Mouse (Mus musculus) A20 (cell line): ENCODE measurements around the gene Sult1b1.
A peak's percentile ranks its signal among the peaks of the same experiment; 100 is the strongest.
"Not testable (repeated sequence)": the region's sequence is repeated elsewhere in the genome, so short reads cannot be mapped to it uniquely, and the experiment has no call there.

Source experiments
- DNase-seq: peaks from one replicate; pipeline ENCODE4 v3.0.0-alpha.2; 2011; ENCODE audit warnings: low read depth, low spot score

Sult1b1 gene

GRCm38 (mm10) chr5:87538111-87538510, at the start of gene Sult1b1:
Gene Sult1b1, minus strand, starts transcription at chr5:87538195.
- no peak for DNase-seq

- no peak for DNase-seq
These were observed 42.4 kb upstream of the Sult1b1 start for GRCm38 (mm10) chr5:87580389-87580788.

- DNase-seq: no peak
These were observed 36.2 kb upstream of the Sult1b1 start for GRCm38 (mm10) chr5:87574174-87574573.

- no peak for DNase-seq
These were observed 35.5 kb upstream of the Sult1b1 start for GRCm38 (mm10) chr5:87573490-87573889.

GRCm38 (mm10) chr5:87572781-87573180, 34.8 kb upstream of the Sult1b1 start:
- DNase-seq: no peak

- DNase-seq: no peak
These were observed 30.9 kb upstream of the Sult1b1 start, which contains the start of gene Sult1d1 for GRCm38 (mm10) chr5:87568845-87569244. Gene Sult1d1, minus strand, starts transcription at chr5:87569027.

GRCm38 (mm10) chr5:87567306-87567705, 29.3 kb upstream of the Sult1b1 start:
- no peak for DNase-seq

- DNase-seq: no peak
These were observed 25.0 kb upstream of the Sult1b1 start for GRCm38 (mm10) chr5:87562966-87563365.

- no peak for DNase-seq
These were observed 24.5 kb upstream of the Sult1b1 start for GRCm38 (mm10) chr5:87562526-87562925.

GRCm38 (mm10) chr5:87560145-87560544, 22.1 kb upstream of the Sult1b1 start:
- DNase-seq: peak; percentile 14

- peak; percentile 41 for DNase-seq
These were observed 12.9 kb upstream of the Sult1b1 start for GRCm38 (mm10) chr5:87550935-87551334.

- no peak for DNase-seq
These were observed 1.9 kb downstream of the Sult1b1 start for GRCm38 (mm10) chr5:87535994-87536644.

- no peak for DNase-seq
These were observed 5.7 kb downstream of the Sult1b1 start for GRCm38 (mm10) chr5:87532288-87532687.

GRCm38 (mm10) chr5:87523561-87523960, 14.4 kb downstream of the Sult1b1 start:
- DNase-seq: not testable (repeated sequence)

GRCm38 (mm10) chr5:87505776-87506458, 32.1 kb downstream of the Sult1b1 start:
- no peak for DNase-seq

- DNase-seq: no peak
These were observed 35.3 kb downstream of the Sult1b1 start for GRCm38 (mm10) chr5:87502687-87503086.

- no peak for DNase-seq
These were observed 38.7 kb downstream of the Sult1b1 start for GRCm38 (mm10) chr5:87499341-87499740.

- DNase-seq: no peak
These were observed 39.1 kb downstream of the Sult1b1 start for GRCm38 (mm10) chr5:87498936-87499335.

GRCm38 (mm10) chr5:87490771-87491170, 47.2 kb downstream of the Sult1b1 start, which contains the start of gene Ugt2a1:
Gene Ugt2a1, minus strand, starts transcription at chr5:87490871.
- DNase-seq: no peak

- not testable (repeated sequence) for DNase-seq
These were observed 51.3 kb downstream of the Sult1b1 start, which contains the start of gene Gm43638 for GRCm38 (mm10) chr5:87486706-87487105. Gene Gm43638, minus strand, starts transcription at chr5:87486806.

GRCm38 (mm10) chr5:87482160-87482559, 55.8 kb downstream of the Sult1b1 start, which contains the start of gene Ugt2a2:
Gene Ugt2a2, minus strand, starts transcription at chr5:87482260.
- DNase-seq: no peak
